Mouse (Mus musculus): ENCODE measurements around the gene Smtn.

Smtn gene

DNA sequence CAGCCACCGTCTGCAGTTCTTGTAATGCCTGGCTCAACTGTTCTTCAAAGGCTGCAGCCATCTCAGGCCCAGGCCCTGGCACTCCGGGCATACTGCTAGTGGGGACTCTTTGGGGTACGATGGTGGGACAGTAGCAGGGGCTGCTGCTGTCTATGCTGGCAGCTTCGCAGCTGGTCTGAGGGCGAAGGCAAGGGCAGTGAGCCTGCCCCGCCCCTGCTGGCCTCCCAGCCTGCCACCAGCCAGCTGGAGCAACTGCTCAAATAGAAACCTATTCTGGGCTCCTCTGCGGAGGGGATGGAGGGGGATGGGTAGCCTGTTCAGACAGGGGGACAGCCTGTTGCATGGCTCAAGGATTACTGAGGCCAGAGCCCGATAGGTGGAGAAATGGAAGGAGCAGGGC lies 12.6 kb downstream of the Smtn start:
- in situ Hi-C loops (cut with MseI, MboI): no loop called here

DNA sequence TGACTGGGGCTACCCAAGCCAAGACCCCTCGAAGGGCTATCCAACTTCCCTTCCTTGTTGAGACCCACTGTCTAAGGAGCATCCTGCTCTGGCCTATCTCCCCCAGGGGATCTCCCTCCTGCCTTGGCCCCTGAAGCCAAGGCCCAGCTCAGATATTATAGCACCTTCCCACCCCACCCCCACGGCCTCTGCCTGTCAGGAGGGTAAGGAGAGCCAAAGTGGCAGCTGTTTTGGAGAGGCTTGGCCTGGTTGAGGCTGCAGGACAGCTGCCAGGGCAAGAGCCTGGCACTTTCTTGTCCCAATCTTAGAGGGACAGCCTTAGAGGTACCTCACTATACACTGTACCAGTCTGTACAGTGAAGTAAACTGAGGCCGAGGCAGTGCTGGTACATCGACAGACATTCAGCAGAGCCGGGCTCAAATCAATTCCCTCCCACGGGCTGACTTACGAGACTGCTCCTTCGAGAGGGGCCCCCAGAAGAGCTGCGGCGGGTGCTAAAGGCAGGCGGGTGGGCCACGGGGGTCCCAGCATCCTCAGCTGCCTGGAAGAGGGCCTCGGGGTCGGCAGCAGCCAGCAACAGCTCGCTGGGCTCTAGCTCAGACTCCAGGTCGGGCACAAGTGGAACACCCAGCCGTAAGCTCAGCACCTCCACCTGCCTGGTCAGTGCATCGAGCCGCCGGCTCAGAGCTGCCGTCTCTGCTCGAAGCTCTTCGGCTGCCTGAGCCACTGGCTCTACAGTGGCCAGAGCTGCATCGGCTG lies 13.3 kb downstream of the Smtn start:
- in situ Hi-C loops (cut with MseI, MboI): no loop called here

DNA sequence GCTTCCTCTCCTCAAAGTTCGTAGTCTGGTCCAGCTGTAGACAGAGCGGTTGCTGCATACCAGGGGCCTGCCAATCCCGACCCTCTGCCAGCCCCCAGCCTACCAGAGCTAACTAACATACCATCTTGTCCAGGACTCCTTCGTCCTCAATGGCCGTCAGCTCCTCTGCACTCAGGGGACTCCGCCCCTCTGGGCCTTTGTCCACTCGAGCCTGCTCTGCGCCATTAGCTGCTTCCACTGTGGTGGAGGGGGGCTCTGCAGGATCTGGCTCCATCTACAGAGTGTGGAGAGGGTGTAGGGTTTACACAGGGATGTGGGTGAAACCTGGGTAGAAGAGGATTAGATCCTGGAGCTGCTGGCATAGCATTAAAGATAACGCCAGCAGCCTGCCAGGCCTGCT lies 14.2 kb downstream of the Smtn start:
- in situ Hi-C loops (cut with MseI, MboI): no loop called here

DNA sequence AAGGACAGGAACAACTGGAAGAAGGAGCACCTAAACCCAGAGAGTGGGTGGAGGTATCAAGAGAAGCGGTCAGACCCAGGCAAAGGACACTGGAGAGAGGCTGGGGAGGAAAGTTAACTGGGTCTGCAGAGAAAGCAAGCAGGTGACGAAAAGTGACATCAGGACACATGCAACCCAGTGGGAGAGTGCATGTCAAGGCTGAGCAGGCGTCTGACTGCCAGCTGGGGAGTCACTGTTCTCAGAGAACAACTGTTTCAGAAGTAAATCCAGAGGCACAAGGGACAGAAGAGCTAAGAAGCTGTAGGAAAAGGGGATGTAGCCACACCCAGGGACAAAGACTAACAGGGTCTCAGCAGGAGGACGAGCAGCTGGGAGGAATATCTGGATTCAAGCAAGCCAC lies 14.9 kb downstream of the Smtn start:
- in situ Hi-C loops (cut with MseI, MboI): no loop called here

DNA sequence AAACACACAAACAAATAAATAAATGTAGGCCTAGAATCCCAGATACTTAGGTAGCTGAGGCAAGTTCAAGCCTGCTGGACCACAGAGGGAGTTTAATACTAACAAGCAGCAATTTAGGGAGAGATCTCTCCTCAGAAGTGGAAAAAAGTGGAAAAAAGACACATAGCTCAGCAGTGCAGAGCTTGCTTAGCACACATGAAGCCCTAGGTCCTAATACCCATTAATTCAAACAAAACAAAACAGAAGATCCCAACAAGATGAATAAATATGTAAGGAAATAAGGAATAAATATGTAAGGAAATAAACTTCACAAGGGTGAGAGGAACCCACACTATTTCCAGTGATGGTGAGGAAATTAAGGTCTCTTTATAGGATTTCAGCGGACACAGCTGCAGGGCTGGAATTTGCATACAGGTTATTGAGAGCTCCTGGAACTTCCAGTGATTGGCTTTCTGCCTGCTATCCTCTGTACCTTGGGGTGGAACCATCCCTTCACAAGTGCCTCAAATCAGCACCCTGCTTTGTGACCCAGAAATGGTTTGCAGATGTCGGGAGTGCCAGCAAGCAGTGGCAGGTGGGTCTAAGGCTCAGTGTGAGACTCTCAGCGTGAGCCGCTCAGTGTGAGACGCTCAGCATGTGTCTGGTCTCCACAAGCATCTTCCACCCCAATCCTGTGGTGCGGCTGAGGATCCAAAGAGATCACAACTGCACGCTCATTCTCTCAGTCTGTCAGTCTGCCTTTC lies 16.4 kb downstream of the Smtn start:
- in situ Hi-C loops (cut with MseI, MboI): no loop called here

DNA sequence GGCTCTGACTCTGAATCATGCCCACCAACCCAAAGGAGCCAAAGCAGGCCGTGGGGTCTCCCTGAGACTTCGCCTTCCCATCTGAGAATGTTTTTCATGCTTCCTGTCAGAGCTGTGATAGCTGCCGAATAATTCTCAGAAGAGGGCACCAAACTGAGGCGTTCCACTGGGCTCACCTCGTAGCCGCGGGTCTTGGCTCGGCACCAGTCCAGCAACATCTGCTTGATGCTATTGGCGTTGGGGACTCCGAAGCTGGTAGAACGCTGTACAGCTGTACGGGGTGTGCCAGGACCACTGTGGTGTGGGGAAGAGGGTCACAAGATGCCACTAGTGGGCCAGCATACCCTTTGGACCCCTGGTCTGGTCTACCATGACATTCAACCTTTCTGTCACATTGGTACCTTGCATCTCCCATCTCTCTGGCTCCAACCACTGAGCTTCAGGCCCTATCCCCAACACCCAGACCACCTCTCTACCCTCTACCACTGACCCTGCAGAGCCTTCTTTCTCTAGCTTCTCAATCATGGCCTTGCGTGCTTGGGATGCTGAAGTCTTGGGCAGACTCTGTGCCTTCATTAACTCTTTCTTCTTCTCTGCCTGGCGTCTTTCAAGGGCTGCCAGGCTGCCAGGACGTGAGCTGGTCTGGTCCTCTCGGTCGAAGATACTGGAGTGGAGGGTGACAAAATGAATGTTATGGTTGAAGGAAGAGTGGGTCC lies 18.0 kb downstream of the Smtn start:
- in situ Hi-C loops (cut with MseI, MboI): no loop called here

DNA sequence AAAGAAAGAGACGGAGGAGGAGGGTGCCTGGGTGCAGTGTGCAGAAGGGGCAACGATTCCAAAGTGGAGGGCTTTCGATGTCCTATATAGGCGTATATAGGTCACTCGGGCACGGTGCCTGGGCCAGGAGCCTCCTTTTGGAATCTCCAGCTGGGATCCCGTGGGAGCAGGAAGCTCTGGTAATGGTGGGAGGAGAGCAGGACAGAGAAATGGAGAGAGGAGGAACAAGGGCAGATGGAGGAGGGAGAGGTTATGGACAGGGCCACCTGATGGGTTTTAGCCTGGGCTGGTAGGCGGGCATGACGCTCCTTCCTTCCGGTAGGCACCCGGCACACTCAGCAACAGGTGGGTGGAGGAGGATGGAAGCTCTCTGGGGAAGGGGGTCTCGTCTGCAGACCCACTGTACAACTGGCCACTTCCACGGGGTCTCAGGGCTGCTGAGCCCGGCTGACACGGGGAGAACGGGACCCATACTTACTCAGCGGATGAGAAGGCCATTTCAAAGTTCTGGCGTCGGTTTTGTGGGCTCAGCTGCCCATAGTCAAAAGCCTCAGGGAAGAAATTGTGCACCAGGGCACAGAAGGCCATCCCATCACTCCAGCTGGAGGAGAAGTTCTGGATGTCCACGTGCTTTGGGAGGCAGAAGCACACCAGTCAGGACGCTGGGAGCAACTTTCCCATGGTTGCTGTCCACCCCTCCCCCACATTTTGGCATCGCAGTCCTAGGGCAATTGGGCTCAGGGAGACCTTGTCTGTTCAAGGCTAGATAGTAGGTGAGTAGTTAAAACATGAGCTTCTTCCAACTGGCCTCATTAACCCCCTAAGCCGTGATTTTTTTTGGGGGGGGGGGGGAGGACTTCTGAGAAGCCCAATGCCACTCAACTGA lies 18.8 kb downstream of the Smtn start:
- in situ Hi-C loops (cut with MseI, MboI): no loop called here

DNA sequence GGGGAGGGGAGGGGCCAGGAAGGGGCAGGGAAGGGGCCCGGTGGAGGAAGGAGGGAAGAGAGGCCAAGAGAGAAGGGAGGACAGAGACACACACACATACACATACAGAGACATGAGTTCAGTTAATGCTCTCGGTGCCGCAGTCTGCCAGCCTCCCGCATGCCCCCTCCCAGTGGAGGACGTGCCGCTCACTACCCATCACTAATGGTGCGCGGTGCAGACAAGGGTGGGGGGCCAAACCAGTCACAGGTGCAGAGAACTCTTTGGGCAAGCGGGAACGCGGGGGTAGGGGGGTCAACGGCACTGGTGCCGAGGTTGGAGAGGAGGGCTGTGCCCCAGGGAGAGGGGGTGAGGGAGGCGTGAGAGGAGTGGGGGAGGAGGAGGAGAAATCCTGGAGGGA lies 19.5 kb downstream of the Smtn start:
- in situ Hi-C loops (cut with MseI, MboI): no loop called here

DNA sequence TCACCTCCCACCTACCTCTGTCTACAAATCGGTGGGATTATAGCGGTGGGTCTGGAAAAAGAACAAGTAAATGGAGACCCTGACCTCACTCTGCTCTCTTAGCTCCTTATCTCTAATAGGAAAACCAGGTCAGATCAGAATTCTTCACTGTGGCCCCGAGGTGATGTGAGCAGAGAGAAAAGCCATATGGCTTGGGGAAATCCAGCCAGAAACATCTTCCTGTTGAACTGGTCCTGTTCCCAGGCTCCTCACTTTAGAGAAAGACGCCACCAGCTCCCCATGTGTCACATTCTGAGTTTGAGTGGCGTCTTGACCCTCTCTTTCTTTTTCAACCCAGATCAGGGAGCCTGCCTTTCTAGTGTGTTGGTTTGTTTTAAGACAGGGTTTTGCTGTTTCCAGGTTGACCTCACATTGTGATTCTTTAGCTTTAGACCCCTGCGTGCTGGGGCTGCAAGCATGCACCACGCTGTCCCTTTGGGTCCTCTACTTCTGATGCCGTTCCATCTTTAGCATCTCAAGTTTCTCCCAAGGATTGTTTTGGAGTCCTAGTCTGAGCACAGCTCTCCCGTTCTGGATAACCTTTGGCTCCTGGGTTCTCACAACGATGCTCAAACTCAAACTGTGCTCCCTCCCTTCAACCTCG lies 20.5 kb downstream of the Smtn start:
- in situ Hi-C loops (cut with MseI, MboI): no loop called here

DNA sequence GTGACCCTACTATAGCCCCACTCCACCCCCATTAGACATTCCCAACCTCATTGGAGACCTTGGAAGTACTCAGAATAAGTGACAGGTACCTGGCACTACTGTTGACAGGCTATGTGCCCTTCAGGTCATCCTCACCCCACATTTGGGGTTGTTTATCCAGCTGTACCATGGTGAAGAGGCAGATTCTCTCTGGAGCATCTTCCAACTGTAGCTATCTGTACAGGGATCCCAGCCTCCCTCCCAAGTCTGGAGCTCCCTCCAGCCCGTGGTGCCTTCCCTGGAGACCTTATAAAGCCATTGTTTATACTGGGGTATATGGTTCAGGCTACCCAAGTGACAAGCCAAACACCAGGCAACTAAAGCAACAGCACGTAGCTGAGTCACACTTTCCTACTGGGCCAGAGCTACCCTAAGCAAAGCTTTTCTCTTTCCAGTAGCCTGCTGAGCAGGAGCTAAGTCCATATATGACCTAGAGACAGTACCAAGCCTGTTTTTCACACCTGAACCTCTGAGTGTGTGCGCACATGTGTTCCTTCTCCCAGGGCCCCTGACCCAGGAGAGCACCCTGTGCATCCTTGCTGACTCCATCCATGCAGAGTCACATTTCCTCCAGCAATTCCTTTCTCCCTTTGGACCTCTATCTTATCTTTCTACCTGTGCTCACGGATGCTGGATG lies 21.2 kb downstream of the Smtn start:
- in situ Hi-C loops (cut with MseI, MboI): no loop called here

DNA sequence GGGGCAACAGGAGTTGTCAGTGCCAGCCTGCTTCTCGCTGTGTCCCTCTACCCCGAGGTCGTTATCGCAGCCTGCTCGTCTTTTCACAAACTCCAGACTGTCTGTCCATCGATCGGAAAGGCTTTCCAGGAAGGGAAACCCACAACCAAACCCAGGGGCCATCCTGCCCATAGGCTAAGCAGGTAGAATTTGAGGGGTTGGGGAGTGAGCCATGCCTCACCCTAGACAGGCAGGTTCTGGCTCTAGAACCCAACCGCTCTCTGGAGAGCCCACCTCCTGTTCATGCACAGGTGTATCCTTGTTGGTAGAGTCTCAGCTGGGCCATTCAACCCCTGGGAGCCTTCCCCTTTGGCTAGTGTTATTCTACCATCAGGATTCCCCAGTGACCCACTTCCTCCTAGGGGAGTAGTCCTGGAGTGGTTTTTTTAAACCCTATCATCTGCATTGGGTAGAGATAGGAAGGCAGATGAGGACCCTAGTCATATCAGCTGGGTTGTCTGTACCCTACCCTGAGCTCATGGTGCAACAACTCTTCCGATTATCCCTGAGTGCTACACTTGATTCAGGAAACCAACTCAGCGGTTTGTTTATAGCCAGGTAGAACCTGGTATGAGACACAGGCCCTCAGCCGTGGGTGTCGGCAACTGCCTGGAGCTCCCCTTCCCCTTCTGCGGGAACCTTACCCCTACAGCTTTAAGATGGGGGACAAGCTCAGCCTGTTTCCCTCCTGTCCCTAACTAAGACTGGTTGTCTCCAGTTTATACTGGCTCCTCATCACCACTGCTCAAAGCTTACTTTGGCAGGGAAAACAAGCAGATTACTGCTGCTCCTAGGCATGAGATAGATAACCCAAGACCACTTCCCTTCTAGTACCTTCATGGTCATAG lies 22.3 kb downstream of the Smtn start:
- in situ Hi-C loops (cut with MseI, MboI): no loop called here

DNA sequence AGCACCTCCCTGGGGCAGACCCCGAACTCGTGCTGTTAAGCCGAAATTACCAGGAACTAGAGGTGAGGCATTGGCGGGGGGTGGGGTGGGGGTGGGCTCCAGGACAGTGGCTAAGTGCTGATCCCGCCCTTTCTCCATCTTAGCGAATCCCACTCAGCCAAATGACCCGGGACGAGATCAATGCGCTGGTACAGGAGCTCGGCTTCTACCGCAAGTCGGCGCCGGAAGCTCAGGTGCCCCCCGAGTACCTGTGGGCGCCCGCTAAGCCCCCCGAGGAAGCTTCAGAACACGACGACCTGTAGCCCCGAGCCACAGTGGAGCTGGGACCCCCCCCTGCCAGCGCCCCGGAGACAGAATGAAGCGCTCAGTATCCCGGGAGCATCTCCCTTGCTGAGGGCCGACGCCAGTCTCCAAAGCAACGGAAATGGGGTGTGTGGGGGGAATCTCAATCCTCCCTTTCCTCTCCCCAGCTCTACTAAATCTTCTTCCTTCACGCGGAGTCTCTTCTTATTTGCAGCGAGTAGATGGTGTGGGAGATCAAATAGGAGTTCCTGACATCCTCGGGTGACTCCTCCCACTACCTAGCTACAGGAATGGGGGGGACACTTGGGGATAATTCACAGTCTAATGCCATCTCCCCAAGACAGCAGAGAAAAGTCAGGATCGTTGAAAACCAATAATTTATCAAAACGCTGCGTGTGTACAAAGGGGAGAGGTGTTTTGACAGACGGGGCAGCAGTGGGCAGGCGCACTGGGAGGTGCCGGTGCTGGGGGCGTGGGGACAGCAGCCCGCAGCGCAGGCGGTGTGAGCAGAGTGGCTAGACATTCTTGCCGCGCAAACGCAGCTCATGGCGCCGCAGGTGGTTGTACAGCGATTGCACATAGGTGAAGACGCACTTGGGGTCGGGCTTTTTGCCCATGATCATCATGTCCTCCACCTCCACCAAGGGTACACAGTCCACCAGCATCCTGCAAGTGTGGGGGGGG lies 23.3 kb downstream of the Smtn start:
- in situ Hi-C loops (cut with MseI, MboI): no loop called here

DNA sequence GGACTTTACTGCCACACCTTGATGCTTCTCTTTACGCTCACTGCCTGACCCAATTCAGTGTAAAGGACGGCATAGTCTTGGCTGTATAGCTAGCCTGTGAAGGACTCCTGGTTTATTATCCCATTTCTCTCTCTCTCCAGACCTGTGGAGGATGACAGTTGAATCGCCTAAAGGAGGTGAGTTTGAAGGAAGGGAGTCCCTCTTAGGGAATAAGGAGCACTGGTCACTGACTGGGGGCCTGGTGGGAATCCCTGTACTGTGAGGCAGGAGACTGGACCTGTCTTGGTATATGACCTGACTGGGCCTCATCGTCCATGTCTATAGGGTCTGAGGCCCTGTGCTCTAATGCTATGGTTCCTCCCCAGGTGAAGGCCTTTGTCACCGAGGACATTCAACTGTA lies 24.3 kb downstream of the Smtn start:
- in situ Hi-C loops (cut with MseI, MboI): no loop called here

DNA sequence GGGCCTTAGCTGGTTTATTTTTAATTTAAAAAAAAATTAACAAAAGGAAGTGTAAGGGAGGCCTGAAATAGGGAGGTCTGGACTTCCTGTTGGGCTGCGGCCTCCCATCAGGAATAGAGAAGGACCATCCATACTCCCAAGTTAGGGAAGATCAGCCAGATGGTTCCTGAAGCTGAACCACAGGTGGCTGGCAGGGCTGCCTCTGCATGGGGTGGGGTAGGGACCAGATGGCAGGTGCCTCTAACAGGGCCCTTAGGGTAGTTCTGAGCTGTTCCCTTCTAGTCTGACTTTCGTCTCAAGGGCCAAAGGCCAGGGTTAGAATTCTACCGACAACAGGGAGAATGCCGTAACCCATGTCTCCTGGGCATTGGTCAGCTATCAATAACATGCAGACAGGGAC lies 24.8 kb downstream of the Smtn start:
- in situ Hi-C loops (cut with MseI, MboI): no loop called here

DNA sequence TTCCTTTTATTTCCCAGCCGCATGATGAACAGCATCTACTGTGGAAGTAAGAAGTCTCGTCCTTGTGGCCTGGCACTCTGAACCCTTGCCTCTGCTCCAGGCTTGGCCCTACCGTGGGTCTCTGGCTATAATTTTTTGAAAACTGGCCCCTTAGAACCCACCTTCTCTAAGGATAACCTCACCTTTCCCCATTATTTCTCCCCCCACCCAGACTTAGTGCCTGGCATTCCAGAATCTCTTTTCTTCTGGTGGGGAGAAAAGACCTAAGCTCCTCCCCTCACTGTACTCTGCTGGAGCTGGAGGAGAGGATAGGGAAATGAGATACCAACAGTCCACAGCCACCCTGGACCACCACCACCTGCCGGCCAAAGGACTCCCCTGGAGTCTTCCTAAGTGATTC lies 25.2 kb downstream of the Smtn start:
- in situ Hi-C loops (cut with MseI, MboI): no loop called here

DNA sequence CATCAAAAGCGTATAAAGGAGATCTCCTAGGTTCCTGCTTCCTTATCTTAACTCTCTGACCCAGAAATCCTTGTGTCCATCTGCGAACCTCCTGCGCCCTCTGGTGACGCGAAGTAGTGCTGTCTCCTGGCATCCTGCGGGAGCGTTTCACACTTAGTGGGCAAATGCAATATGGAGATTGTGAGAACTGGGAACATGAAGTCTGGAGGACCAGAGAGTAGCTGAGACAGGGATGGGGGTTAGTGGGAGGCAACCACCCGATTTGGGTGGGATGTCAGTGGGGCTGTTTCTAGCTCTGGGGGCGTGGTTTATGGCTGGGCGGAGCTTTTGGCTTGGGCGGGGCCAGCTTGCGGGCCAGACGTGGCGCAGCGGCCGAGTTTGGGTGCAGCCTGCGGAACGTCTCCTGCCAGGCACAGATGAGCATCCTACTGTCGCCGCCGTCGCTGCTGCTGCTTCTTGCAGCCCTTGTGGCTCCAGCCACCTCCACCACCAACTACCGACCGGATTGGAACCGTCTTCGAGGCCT lies 25.8 kb downstream of the Smtn start, which contains the start of gene Selenom:
Selenom (plus strand) TSS at position 156 of the 526 bp plus-strand sequence.
- in situ Hi-C loops (cut with MseI, MboI): loop anchor here (5.0 kb wide), 1 partner anchor 37 kb away; no protein-coding TSS in a partner anchor

DNA sequence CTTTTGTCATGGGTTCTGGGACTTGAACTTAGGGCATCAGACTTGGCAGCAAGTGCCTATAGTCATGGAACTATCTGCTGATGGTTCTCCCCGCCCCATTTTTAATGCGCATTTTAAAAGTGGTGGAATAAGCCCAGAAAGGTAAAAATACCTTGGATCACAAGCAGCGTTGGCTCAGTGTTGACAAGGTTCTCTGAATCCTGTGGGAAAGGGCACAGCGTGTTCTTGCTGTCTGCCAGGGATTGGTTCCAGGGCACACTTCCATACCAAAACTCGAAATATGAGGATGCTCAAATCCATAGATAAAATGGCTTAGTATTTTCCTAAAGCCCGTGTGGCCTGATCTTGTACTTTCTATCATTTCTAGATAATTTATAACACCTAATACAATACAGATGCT lies 27.1 kb downstream of the Smtn start:
- in situ Hi-C loops (cut with MseI, MboI): loop anchor here (5.0 kb wide), 1 partner anchor 36 kb away; no protein-coding TSS in a partner anchor

DNA sequence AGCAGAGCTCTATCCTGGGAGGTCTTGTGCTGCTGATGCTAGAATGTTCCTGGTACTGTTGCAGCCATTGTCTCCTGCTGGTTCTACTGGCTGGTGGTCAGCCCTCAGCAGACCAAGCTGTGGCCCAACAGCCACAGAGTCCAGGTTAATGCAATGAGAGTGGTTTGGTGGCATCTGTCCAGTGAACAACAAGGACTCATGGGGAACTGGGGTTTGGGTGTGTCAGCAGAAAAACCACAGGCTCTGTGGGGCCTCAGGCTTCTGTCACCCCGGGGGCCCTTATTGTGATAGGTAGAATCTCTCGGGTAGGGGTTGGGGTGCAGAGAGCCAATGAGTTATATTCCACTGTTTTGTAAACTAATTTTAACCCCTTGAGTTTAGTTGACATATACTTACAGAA lies 30.1 kb downstream of the Smtn start:
- in situ Hi-C loops (cut with MseI, MboI): loop anchor here (5.0 kb wide), 1 partner anchor 33 kb away; no protein-coding TSS in a partner anchor

Data from mouse trophoblast stem cell (cell line).